Mouse (Mus musculus): Measurements from ENCODE around the gene Prcc.

GRCm38 (mm10) chr3:87891481-87891880, 6.1 kb upstream of the Prcc start:
- TF ChIP-seq CTCF (IDR thresholded peaks at IDR 0.05; ENCODE audit: borderline replicate concordance, extremely low read depth, insufficient read depth, insufficient read length): no peak
- no peak for TF ChIP-seq POLR2A (IDR thresholded peaks at IDR 0.05; ENCODE audit: borderline replicate concordance, extremely low read depth, insufficient read depth, insufficient read length, poor library complexity, severe bottlenecking)

Measured in brain, embryonic 14.5 days (tissue).